Mouse (Mus musculus): Measurements from ENCODE around the gene Zfp142. TPM values are rescaled to one million over a fixed set of nuclear protein-coding genes. Genes with fewer than 3 reads are reported as not detected.

Zfp142 gene
- polyA plus RNA-seq, 1 experiment from 2014 or later = 7.0 TPM

- Histone ChIP-seq H3K27ac (ENCODE audit: low read length) (no peak overlapping the region), H3K9me3 (ENCODE audit: low read length) (no peaks in the 10 kb centered on the region), H3K9ac (replicated peaks; ENCODE audit: low read length) (no peak overlapping the region), H3K36me3 (ENCODE audit: insufficient read depth, low read length) (peaks cover 11% of the 10 kb centered on the region; the same call in 1 of the 2 replicates), H3K4me1 (ENCODE audit: insufficient read depth, low read length) (peaks cover 20% of the 10 kb centered on the region), H3K4me3 (ENCODE audit: low read length) (no peak overlapping the region), H3K4me2 (replicated peaks; ENCODE audit: low read depth, low read length) (no peak overlapping the region), H3K27me3 (ENCODE audit: insufficient read depth, low read length) (no peaks in the 10 kb centered on the region)
- ATAC-seq (ENCODE audit: low FRiP score, low TSS enrichment) = no peak
- 94% methylated on average over 3 of the region's 3 CpGs for WGBS
Measured at GRCm38 (mm10) chr1:74584616-74585398, 3.2 kb downstream of the Zfp142 start.

GRCm38 (mm10) chr1:74582621-74583020, 5.4 kb downstream of the Zfp142 start:
- Histone ChIP-seq H3K4me1 (ENCODE audit: insufficient read depth, low read length) (peaks cover 13% of the 10 kb centered on the region), H3K27me3 (ENCODE audit: insufficient read depth, low read length) (no peaks in the 10 kb centered on the region), H3K27ac (ENCODE audit: low read length) (no peak overlapping the region), H3K4me2 (replicated peaks; ENCODE audit: low read depth, low read length) (no peak overlapping the region), H3K9me3 (ENCODE audit: low read length) (no peaks in the 10 kb centered on the region), H3K36me3 (ENCODE audit: insufficient read depth, low read length) (peaks cover 27% of the 10 kb centered on the region), H3K9ac (replicated peaks; ENCODE audit: low read length) (no peak overlapping the region), H3K4me3 (ENCODE audit: low read length) (no peak overlapping the region)
- ATAC-seq (ENCODE audit: low FRiP score, low TSS enrichment) = no peak
- 91% methylated on average over 3 of the region's 3 CpGs for WGBS

DNA sequence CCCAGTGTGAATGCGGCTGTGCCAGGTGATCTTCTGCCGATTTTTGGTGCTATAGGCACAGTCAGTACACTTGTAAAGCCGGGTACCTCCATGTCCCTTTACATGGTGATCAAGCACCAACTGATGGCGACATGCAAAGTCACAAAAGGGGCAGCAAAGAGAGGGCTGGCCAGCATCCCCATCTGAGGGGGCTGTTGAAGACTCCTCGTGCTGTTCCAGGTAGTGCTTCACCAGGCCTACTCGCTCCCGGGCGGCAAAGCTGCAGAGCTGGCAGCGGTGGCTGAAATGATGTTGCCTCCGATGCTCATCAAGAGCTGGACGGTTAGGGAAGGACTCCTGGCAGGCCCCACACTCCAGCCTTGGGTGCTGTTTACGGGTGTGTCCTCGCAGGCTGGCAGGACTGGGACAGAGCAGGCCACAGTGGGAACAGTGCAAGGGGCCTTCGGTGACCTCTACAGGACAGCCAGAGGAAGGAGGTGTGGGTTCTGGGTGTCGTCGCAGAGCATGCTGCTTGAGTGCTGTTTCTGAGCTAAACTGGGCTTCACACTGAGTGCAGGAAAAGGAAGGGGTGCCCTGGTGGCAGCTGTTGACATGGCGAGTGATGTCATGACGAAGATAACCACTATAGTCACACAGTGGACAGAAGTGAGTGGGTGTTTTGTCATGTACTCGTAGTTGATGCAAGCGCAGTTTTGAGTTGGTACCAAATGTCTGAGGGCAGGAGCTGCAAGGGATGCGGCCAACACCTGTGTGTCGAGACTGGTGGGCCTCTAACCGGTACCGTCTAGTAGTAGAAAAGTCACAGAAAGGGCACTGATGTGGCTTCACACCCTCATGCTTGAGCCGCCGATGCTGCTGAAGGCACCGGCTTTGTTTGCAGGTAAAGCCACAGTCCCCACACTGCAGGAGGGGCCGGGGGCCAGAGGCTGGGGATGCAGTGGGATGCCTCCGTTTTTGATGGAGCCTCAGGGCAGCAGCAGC, 18.0 kb downstream of the Zfp142 start:
- Histone ChIP-seq H3K27ac (ENCODE audit: low read length) (no peak overlapping the region), H3K27me3 (ENCODE audit: insufficient read depth, low read length) (no peaks in the 10 kb centered on the region), H3K9ac (replicated peaks; ENCODE audit: low read length) (no peak overlapping the region), H3K4me3 (ENCODE audit: low read length) (no peak overlapping the region), H3K4me1 (ENCODE audit: insufficient read depth, low read length) (no peaks in the 10 kb centered on the region), H3K4me2 (replicated peaks; ENCODE audit: low read depth, low read length) (no peak overlapping the region), H3K36me3 (ENCODE audit: insufficient read depth, low read length) (peaks cover 80% of the 10 kb centered on the region), H3K9me3 (ENCODE audit: low read length) (no peaks in the 10 kb centered on the region)
- ATAC-seq (ENCODE audit: low FRiP score, low TSS enrichment) = no peak
- WGBS = 93% methylated on average over 29 of the region's 29 CpGs

GRCm38 (mm10) chr1:74565834-74566233, 22.2 kb downstream of the Zfp142 start:
- WGBS = 91% methylated on average over 6 of the region's 6 CpGs
- H3K4me3 ChIP-seq (ENCODE audit: low read length) = no peak overlapping the region
- no peak overlapping the region for H3K27ac ChIP-seq (ENCODE audit: low read length)
- no peak for ATAC-seq (ENCODE audit: low FRiP score, low TSS enrichment)
- no peak overlapping the region for H3K9ac ChIP-seq (replicated peaks; ENCODE audit: low read length)
- H3K27me3 ChIP-seq (ENCODE audit: insufficient read depth, low read length) = no peaks in the 10 kb centered on the region
- no peak overlapping the region for H3K4me2 ChIP-seq (replicated peaks; ENCODE audit: low read depth, low read length)
- H3K4me1 ChIP-seq (ENCODE audit: insufficient read depth, low read length) = no peaks in the 10 kb centered on the region
- peaks cover 55% of the 10 kb centered on the region for H3K36me3 ChIP-seq (ENCODE audit: insufficient read depth, low read length)
- H3K9me3 ChIP-seq (ENCODE audit: low read length) = no peaks in the 10 kb centered on the region

DNA sequence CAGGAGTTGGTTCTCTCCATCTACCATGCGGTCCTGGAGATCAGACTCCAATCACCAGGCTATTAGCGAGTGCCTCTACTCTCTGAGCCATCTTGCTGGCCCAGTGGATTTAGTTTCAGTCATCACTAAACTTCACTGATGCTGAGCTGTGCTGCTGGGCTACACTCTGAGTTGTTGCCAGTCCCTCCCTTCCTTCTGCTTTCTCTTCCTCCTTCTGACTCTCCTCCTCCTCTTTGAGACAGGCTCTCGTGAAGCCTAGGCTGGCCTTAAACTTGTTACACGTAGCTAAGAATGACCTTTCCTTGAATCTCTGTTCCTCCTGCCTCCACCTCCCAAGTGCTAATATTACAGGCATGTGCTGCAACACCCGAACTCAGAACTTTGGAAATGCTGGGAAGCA, 29.0 kb downstream of the Zfp142 start:
- Histone ChIP-seq H3K27ac (ENCODE audit: low read length) (no peak overlapping the region), H3K4me3 (ENCODE audit: low read length) (no peak overlapping the region), H3K9ac (replicated peaks; ENCODE audit: low read length) (no peak overlapping the region), H3K4me2 (replicated peaks; ENCODE audit: low read depth, low read length) (no peak overlapping the region), H3K27me3 (ENCODE audit: insufficient read depth, low read length) (no peaks in the 10 kb centered on the region), H3K36me3 (ENCODE audit: insufficient read depth, low read length) (no peaks in the 10 kb centered on the region), H3K9me3 (ENCODE audit: low read length) (no peaks in the 10 kb centered on the region), H3K4me1 (ENCODE audit: insufficient read depth, low read length) (no peaks in the 10 kb centered on the region)
- WGBS = 82% methylated on average over 5 of the region's 5 CpGs
- no peak for ATAC-seq (ENCODE audit: low FRiP score, low TSS enrichment)

DNA sequence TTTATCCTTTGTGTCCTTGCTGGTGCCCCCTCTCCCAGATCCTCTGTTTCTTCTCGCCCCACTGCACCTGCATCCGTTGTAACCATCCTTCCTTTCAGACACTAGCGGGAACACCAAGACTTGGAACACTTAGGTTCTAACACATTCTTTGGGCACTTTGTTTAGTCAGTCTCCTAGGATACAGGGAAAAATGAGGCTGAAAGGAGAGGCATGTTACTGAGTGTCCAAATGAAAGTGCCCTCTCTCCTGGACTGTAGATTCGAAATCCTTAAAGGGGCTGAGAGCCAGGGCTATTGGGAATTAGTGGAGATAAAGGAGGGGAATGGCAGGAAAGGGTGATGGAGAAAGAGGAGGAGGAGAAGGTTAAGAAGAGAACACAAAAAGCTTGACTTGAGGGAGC, 43.9 kb downstream of the Zfp142 start, which contains the start of gene Usp37:
TSS of gene Usp37 (minus strand) at position 101 of the 400 bp plus-strand sequence.
- no peak within 1 kb of the TSS for H3K27ac ChIP-seq (ENCODE audit: low read length)
- no peaks in the 10 kb centered on the region for H3K27me3 ChIP-seq (ENCODE audit: insufficient read depth, low read length)
- no peak within 1 kb of the TSS for H3K4me3 ChIP-seq (ENCODE audit: low read length)
- no peaks in the 10 kb centered on the region for H3K36me3 ChIP-seq (ENCODE audit: insufficient read depth, low read length)
- peak within 1 kb of the TSS; percentile 30 for H3K4me2 ChIP-seq (replicated peaks; ENCODE audit: low read depth, low read length)
- peaks cover 7% of the 10 kb centered on the region; the same call in 1 of the 2 replicates for H3K4me1 ChIP-seq (ENCODE audit: insufficient read depth, low read length)
- 84% methylated on average over 4 of the region's 4 CpGs for WGBS
- ATAC-seq (ENCODE audit: low FRiP score, low TSS enrichment) = no peak
- H3K9ac ChIP-seq (replicated peaks; ENCODE audit: low read length) = no peak within 1 kb of the TSS
- H3K9me3 ChIP-seq (ENCODE audit: low read length) = no peaks in the 10 kb centered on the region

DNA sequence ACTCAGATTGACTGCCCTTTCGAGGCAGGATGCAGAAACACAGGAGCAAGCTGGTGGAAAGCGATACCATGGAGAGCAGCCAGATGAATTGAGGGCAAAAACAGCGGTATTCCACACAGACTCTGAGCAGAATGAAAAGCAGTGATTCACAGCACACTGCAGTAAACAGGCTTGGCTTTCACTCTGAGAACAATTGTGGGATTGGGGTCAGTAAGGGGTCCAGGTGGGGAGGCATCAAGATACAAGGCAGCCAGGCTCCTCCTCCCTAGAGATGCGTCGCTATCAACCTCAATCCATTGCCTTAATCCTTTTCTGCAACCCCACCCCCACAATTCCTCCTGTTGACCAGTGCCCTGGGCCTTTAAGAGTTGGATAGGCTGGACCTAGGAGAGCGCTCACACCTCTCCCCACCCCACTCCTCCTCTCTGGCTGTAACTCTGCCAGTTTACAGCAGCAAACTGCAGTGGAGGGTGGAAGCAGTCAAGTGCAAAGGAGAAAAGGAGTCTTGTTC, 45.5 kb downstream of the Zfp142 start, which contains the start of gene Plcd4:
TSS of gene Plcd4 (plus strand) at position 438 of the 511 bp plus-strand sequence.
- WGBS = 3% methylated on average over 6 of the region's 6 CpGs

GRCm38 (mm10) chr1:74538650-74539049, 49.4 kb downstream of the Zfp142 start:
- Histone ChIP-seq H3K27me3 (ENCODE audit: insufficient read depth, low read length) (no peaks in the 10 kb centered on the region), H3K9ac (replicated peaks; ENCODE audit: low read length) (no peak overlapping the region), H3K27ac (ENCODE audit: low read length) (no peak overlapping the region), H3K36me3 (ENCODE audit: insufficient read depth, low read length) (no peaks in the 10 kb centered on the region), H3K4me1 (ENCODE audit: insufficient read depth, low read length) (peaks cover 7% of the 10 kb centered on the region; the same call in 1 of the 2 replicates), H3K9me3 (ENCODE audit: low read length) (no peaks in the 10 kb centered on the region), H3K4me2 (replicated peaks; ENCODE audit: low read depth, low read length) (no peak overlapping the region), H3K4me3 (ENCODE audit: low read length) (no peak overlapping the region)
- ATAC-seq (ENCODE audit: low FRiP score, low TSS enrichment) = no peak

More for the DNA sequence above, 45.5 kb downstream of the Zfp142 start, which contains the start of gene Plcd4:
- Histone ChIP-seq H3K9me3 (ENCODE audit: low read length) (no peaks in the 10 kb centered on the region), H3K27me3 (ENCODE audit: insufficient read depth, low read length) (no peaks in the 10 kb centered on the region), H3K36me3 (ENCODE audit: insufficient read depth, low read length) (no peaks in the 10 kb centered on the region), H3K4me3 (ENCODE audit: low read length) (no peak within 1 kb of the TSS), H3K4me1 (ENCODE audit: insufficient read depth, low read length) (peaks cover 7% of the 10 kb centered on the region; the same call in 1 of the 2 replicates), H3K9ac (replicated peaks; ENCODE audit: low read length) (no peak within 1 kb of the TSS), H3K27ac (ENCODE audit: low read length) (no peak within 1 kb of the TSS), H3K4me2 (replicated peaks; ENCODE audit: low read depth, low read length) (peak within 1 kb of the TSS; percentile 30)
- peak; percentile 85 for ATAC-seq (ENCODE audit: low FRiP score, low TSS enrichment)

DNA sequence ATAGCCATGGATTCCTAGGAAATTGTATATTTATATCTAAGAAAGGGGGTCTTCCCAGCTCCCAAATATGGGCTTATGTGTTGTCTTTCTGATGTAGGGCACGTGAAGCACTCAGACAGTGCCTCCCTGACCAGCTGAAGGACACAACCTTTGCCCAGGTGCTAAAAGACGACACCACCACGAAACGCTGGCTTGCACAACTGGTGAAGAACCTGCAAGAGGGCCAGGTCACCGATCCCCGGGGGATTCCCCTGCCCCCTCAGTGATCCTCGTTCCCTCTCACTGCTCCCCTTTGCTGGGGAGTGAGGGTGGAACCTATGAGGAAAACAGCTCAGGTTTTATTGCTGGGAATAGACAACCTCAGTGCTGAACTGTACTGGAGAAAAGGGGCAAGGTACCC, 59.5 kb downstream of the Zfp142 start:
- H3K9me3 ChIP-seq (ENCODE audit: low read length) = no peaks in the 10 kb centered on the region
- no peak overlapping the region for H3K4me3 ChIP-seq (ENCODE audit: low read length)
- H3K4me2 ChIP-seq (replicated peaks; ENCODE audit: low read depth, low read length) = no peak overlapping the region
- no peak overlapping the region for H3K27ac ChIP-seq (ENCODE audit: low read length)
- no peak for ATAC-seq (ENCODE audit: low FRiP score, low TSS enrichment)
- peaks cover 73% of the 10 kb centered on the region for H3K36me3 ChIP-seq (ENCODE audit: insufficient read depth, low read length)
- no peaks in the 10 kb centered on the region for H3K4me1 ChIP-seq (ENCODE audit: insufficient read depth, low read length)
- 54% methylated on average over 7 of the region's 7 CpGs for WGBS
- H3K27me3 ChIP-seq (ENCODE audit: insufficient read depth, low read length) = no peaks in the 10 kb centered on the region
- no peak overlapping the region for H3K9ac ChIP-seq (replicated peaks; ENCODE audit: low read length)
